Mouse (Mus musculus) hindbrain, embryonic 10.5 days (tissue): Measurements from ENCODE around the gene Nqo1. TPM values are rescaled to one million over a fixed set of nuclear protein-coding genes. Genes with fewer than 3 reads are reported as not detected.

Experiments
- DNase-seq: peaks from one replicate; pipeline ENCODE4 v3.0.0-alpha.2; 2017; ENCODE audit warnings: low spot score
- H3K27ac ChIP-seq: fragments of 300-500 bp; sonication (generic); 2 replicates; pipeline ENCODE4 v1.5.1; 2016; ENCODE audit warnings: mild to moderate bottlenecking, moderate library complexity
- H3K27me3 ChIP-seq: fragments of 300-500 bp; sonication (generic); 2 replicates; pipeline ENCODE4 v1.6.1; 2016; ENCODE audit warnings: mild to moderate bottlenecking; ENCODE audit not compliant: poor library complexity, insufficient read depth, severe bottlenecking
- H3K36me3 ChIP-seq: fragments of 300-500 bp; sonication (generic); 2 replicates; pipeline ENCODE4 v1.6.1; 2016; ENCODE audit warnings: mild to moderate bottlenecking, moderate library complexity
- H3K4me1 ChIP-seq: fragments of 300-500 bp; sonication (generic); replicated peaks from 2 replicates; pipeline ENCODE4 v1.6.1; 2016; ENCODE audit warnings: mild to moderate bottlenecking
- H3K4me3 ChIP-seq: fragments of 300-500 bp; sonication (generic); 2 replicates; pipeline ENCODE4 v1.5.1; 2016; ENCODE audit warnings: mild to moderate bottlenecking, moderate library complexity
- H3K9me3 ChIP-seq: fragments of 300-500 bp; sonication (generic); 2 replicates; pipeline ENCODE4 v1.6.1; 2016; ENCODE audit warnings: mild to moderate bottlenecking, moderate library complexity
- WGBS: fragments of 180-500 bp; shearing (Covaris S2); methylation state at CpG from one replicate; pipeline ENCODE4 v1.1.7; 2016; 5-methylcytosine and 5-hydroxymethylcytosine counted together
- polyA plus RNA-seq: library from polyadenylated mRNA; unstranded; fragments of >200 nt; fragmentation: Nextera tagmentation; extraction: Ambion mirVana; gene quantifications from 2 replicates; pipeline ENCODE4 v1.2.1, GENCODE M21; 2016

The Nqo1 gene
- polyA plus RNA-seq, 1 experiment from 2014 or later = 5.5 TPM

GRCm38 (mm10) chr8:107435421-107435961 is 32.5 kb upstream of the Nqo1 start:
- Histone ChIP-seq H3K9me3 (no peaks in the 10 kb centered on the region), H3K27ac (peak overlapping the region; percentile 94), H3K36me3 (no peaks in the 10 kb centered on the region), H3K4me3 (peak overlapping the region; percentile 89), H3K27me3 (no peaks in the 10 kb centered on the region), H3K4me1 (peaks cover 18% of the 10 kb centered on the region)
- DNase-seq = peak; percentile 10
- 28% methylated on average over 11 of the region's 11 CpGs for WGBS

- H3K27me3 ChIP-seq = no peaks in the 10 kb centered on the region
- 84% methylated on average over 8 of the region's 8 CpGs for WGBS
- peaks cover 5% of the 10 kb centered on the region for H3K4me1 ChIP-seq
- H3K36me3 ChIP-seq = no peaks in the 10 kb centered on the region
- H3K27ac ChIP-seq = no peak overlapping the region
- no peak for DNase-seq
- no peaks in the 10 kb centered on the region for H3K9me3 ChIP-seq
- H3K4me3 ChIP-seq = no peak overlapping the region
These were observed 27.8 kb upstream of the Nqo1 start for GRCm38 (mm10) chr8:107430821-107431220.

- DNase-seq = no peak
- Histone ChIP-seq H3K27ac (no peak overlapping the region; the same call in 1 of the 2 replicates), H3K4me1 (peaks cover 23% of the 10 kb centered on the region), H3K27me3 (no peaks in the 10 kb centered on the region), H3K9me3 (no peaks in the 10 kb centered on the region), H3K4me3 (peak overlapping the region; percentile 83), H3K36me3 (peaks cover 32% of the 10 kb centered on the region)
- WGBS = 51% methylated on average over 8 of the region's 8 CpGs
These were observed 22.2 kb upstream of the Nqo1 start for GRCm38 (mm10) chr8:107425230-107425597.

GRCm38 (mm10) chr8:107424597-107425229 is 21.7 kb upstream of the Nqo1 start, which contains the start of gene Nob1:
Nob1 (minus strand) TSS chr8:107425051.
- no peaks in the 10 kb centered on the region for H3K27me3 ChIP-seq
- peak within 1 kb of the TSS; percentile 93 for H3K27ac ChIP-seq
- H3K4me1 ChIP-seq = peaks cover 23% of the 10 kb centered on the region
- H3K9me3 ChIP-seq = no peaks in the 10 kb centered on the region
- peak within 1 kb of the TSS; percentile 83 for H3K4me3 ChIP-seq
- peaks cover 37% of the 10 kb centered on the region for H3K36me3 ChIP-seq
- DNase-seq = peak; percentile 97
- WGBS = under 1% methylated on average over 50 of the region's 50 CpGs

- Histone ChIP-seq H3K27me3 (no peaks in the 10 kb centered on the region), H3K4me3 (peak overlapping the region; percentile 83), H3K9me3 (no peaks in the 10 kb centered on the region), H3K4me1 (peaks cover 23% of the 10 kb centered on the region), H3K27ac (peak overlapping the region; percentile 93), H3K36me3 (peaks cover 42% of the 10 kb centered on the region)
- WGBS = 32% methylated on average over 9 of the region's 9 CpGs
- no peak for DNase-seq
These were observed 21.2 kb upstream of the Nqo1 start for GRCm38 (mm10) chr8:107424176-107424575.

- 90% methylated on average over 12 of the region's 12 CpGs for WGBS
- H3K27me3 ChIP-seq = no peaks in the 10 kb centered on the region
- peaks cover 100% of the 10 kb centered on the region for H3K36me3 ChIP-seq
- H3K4me3 ChIP-seq = no peak overlapping the region
- no peak overlapping the region for H3K27ac ChIP-seq
- DNase-seq = no peak
- H3K9me3 ChIP-seq = no peaks in the 10 kb centered on the region
- H3K4me1 ChIP-seq = peaks cover 2% of the 10 kb centered on the region
These were observed 14.0 kb upstream of the Nqo1 start for GRCm38 (mm10) chr8:107417001-107417400.

GRCm38 (mm10) chr8:107413881-107414280 is 10.9 kb upstream of the Nqo1 start:
- no peaks in the 10 kb centered on the region for H3K9me3 ChIP-seq
- no peak overlapping the region for H3K27ac ChIP-seq
- 89% methylated on average over 10 of the region's 10 CpGs for WGBS
- H3K4me3 ChIP-seq = no peak overlapping the region
- no peak for DNase-seq
- no peaks in the 10 kb centered on the region for H3K27me3 ChIP-seq
- H3K36me3 ChIP-seq = peaks cover 100% of the 10 kb centered on the region
- H3K4me1 ChIP-seq = no peaks in the 10 kb centered on the region

GRCm38 (mm10) chr8:107412552-107412951 is 9.5 kb upstream of the Nqo1 start:
- 93% methylated on average over 8 of the region's 8 CpGs for WGBS
- no peak for DNase-seq
- Histone ChIP-seq H3K27ac (no peak overlapping the region), H3K9me3 (no peaks in the 10 kb centered on the region), H3K4me1 (no peaks in the 10 kb centered on the region), H3K36me3 (peaks cover 97% of the 10 kb centered on the region), H3K4me3 (no peak overlapping the region), H3K27me3 (no peaks in the 10 kb centered on the region)

- WGBS = 78% methylated on average over 4 of the region's 4 CpGs
- Histone ChIP-seq H3K9me3 (no peaks in the 10 kb centered on the region), H3K27me3 (no peaks in the 10 kb centered on the region), H3K27ac (no peak overlapping the region), H3K36me3 (peaks cover 85% of the 10 kb centered on the region), H3K4me3 (no peak overlapping the region), H3K4me1 (no peaks in the 10 kb centered on the region)
- peak; percentile 34 for DNase-seq
These were observed 8.4 kb upstream of the Nqo1 start for GRCm38 (mm10) chr8:107411391-107411790.

- Histone ChIP-seq H3K27ac (no peak overlapping the region), H3K27me3 (no peaks in the 10 kb centered on the region), H3K4me1 (peaks cover 17% of the 10 kb centered on the region), H3K36me3 (peaks cover 31% of the 10 kb centered on the region), H3K9me3 (no peaks in the 10 kb centered on the region), H3K4me3 (no peak overlapping the region)
- 72% methylated on average over 3 of the region's 3 CpGs for WGBS
- no peak for DNase-seq
These were observed 2.9 kb upstream of the Nqo1 start for GRCm38 (mm10) chr8:107405935-107406334.

GRCm38 (mm10) chr8:107404057-107404456 is 1.1 kb upstream of the Nqo1 start:
- peaks cover 22% of the 10 kb centered on the region for H3K4me1 ChIP-seq
- peak overlapping the region; percentile 73 for H3K27ac ChIP-seq
- no peak overlapping the region for H3K4me3 ChIP-seq
- H3K36me3 ChIP-seq = peaks cover 12% of the 10 kb centered on the region
- 81% methylated on average over 4 of the region's 4 CpGs for WGBS
- H3K9me3 ChIP-seq = no peaks in the 10 kb centered on the region
- no peak for DNase-seq
- no peaks in the 10 kb centered on the region for H3K27me3 ChIP-seq

GRCm38 (mm10) chr8:107401866-107402265 is 1.1 kb downstream of the Nqo1 start:
- no peak for DNase-seq
- Histone ChIP-seq H3K27me3 (no peaks in the 10 kb centered on the region), H3K4me3 (no peak overlapping the region), H3K9me3 (no peaks in the 10 kb centered on the region), H3K4me1 (peaks cover 26% of the 10 kb centered on the region), H3K27ac (no peak overlapping the region), H3K36me3 (no peaks in the 10 kb centered on the region)
- 83% methylated on average over 5 of the region's 5 CpGs for WGBS

- Histone ChIP-seq H3K27ac (no peak overlapping the region), H3K27me3 (no peaks in the 10 kb centered on the region), H3K4me1 (peaks cover 26% of the 10 kb centered on the region), H3K36me3 (no peaks in the 10 kb centered on the region), H3K9me3 (no peaks in the 10 kb centered on the region), H3K4me3 (no peak overlapping the region)
- no peak for DNase-seq
- 42% methylated on average over 9 of the region's 9 CpGs for WGBS
These were observed 3.5 kb downstream of the Nqo1 start for GRCm38 (mm10) chr8:107399495-107399894.
